Mouse (Mus musculus): ENCODE results near the gene Slc5a4b. TPM values are rescaled to one million over a fixed set of nuclear protein-coding genes. Genes with fewer than 3 reads are reported as not detected.

Slc5a4b gene
- polyA plus RNA-seq, 2 experiments, result not detected

DNA sequence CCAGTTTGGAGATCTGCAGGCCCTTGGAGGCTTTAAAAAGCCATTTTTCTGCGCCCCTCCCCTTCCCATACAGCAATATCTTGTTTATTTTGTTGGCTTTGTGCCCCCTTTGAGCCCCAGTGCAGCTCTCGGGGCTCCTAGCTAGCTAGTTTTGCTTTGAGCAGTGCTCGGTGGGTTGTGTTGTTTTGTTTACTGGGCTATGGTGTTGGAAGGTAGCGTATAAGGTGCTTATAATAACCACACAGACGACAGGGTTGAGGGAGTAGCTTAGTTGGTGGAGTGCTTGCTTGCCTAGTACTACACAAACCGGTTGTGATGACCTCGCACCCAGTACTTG, 77.7 kb downstream of the Slc5a4b start:
- Histone ChIP-seq H3K4me2 (replicated peaks; ENCODE audit: low read depth, low read length, severe bottlenecking) (peak overlapping the region; percentile 82), H3K27me3 (ENCODE audit: control insufficient read depth, insufficient read depth, low read length) (no peaks in the 10 kb centered on the region), H3K9ac (ENCODE audit: low read depth, low read length, severe bottlenecking) (peak overlapping the region; percentile 93), H3K4me1 (ENCODE audit: control insufficient read depth, insufficient read depth, low read length) (peaks cover 6% of the 10 kb centered on the region; the same call in 1 of the 2 replicates), H3K9me3 (ENCODE audit: control insufficient read depth, low read length) (no peaks in the 10 kb centered on the region), H3K4me3 (replicated peaks; ENCODE audit: low read length) (peak overlapping the region; percentile 86), H3K27ac (replicated peaks; ENCODE audit: low read depth, low read length) (no peak overlapping the region; the same call in 1 of the 2 replicates), H3K36me3 (ENCODE audit: control insufficient read depth, insufficient read depth, low read length) (peaks cover 18% of the 10 kb centered on the region)
- WGBS, result 13% methylated on average over 7 of the region's 7 CpGs
- no peak for TF ChIP-seq POLR2A (IDR thresholded peaks at IDR 0.05; ENCODE audit: borderline replicate concordance, extremely low read depth, insufficient read depth, insufficient read length)
- ATAC-seq (ENCODE audit: low FRiP score, low read depth), result no peak
- peak; percentile 25 for DNase-seq (ENCODE audit: low spot score)

DNA sequence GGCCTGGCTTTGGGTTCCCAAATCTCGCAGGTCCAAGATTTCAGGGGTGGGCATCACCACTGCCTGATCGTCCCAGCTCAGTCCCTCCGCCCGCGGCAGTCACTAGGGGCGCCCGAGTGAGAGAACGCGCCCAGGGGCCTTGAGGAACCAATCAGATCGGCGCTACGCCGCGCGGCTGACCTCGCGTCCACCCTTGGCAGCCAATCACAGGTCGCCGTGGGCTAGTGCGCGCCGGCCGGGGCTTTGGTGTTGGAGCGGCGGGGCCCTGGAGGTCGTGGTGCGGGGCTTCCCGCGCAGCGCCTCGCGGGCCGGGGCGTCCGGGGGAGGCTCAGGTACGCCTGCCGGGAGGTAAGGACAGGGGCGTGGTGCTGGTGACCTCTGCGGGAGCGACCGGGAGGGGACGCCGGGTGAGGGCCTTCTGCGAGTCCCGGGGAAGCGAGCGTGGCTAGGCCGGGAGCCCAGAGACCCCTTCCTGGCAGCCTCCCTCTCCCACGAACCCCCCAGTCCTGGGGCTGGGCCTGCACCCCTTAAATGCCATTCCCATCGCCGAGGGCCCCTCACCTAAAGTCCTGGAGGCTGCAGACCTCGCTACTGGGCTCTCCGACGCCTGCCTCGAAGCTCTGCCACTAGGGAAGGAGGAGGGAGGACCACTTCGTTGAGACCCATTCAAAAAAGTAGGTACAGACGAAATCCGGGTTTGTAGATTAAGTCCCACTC, 78.2 kb downstream of the Slc5a4b start, which contains the start of gene Zfp280b:
Zfp280b (plus strand) TSS at position 249 of the 717 bp plus-strand sequence.
- Histone ChIP-seq H3K4me2 (replicated peaks; ENCODE audit: low read depth, low read length, severe bottlenecking) (peak within 1 kb of the TSS; percentile 82), H3K9ac (ENCODE audit: low read depth, low read length, severe bottlenecking) (peak within 1 kb of the TSS; percentile 93), H3K4me3 (replicated peaks; ENCODE audit: low read length) (peak within 1 kb of the TSS; percentile 86), H3K27me3 (ENCODE audit: control insufficient read depth, insufficient read depth, low read length) (no peaks in the 10 kb centered on the region), H3K36me3 (ENCODE audit: control insufficient read depth, insufficient read depth, low read length) (peaks cover 13% of the 10 kb centered on the region), H3K9me3 (ENCODE audit: control insufficient read depth, low read length) (no peaks in the 10 kb centered on the region), H3K4me1 (ENCODE audit: control insufficient read depth, insufficient read depth, low read length) (peaks cover 6% of the 10 kb centered on the region; the same call in 1 of the 2 replicates), H3K27ac (replicated peaks; ENCODE audit: low read depth, low read length) (peak within 1 kb of the TSS; percentile 71)
- WGBS, result under 1% methylated on average over 34 of the region's 58 CpGs
- DNase-seq (ENCODE audit: low spot score) (peak; percentile 96), ATAC-seq (ENCODE audit: low FRiP score, low read depth) (peak; percentile 98)
- TF ChIP-seq POLR2A (IDR thresholded peaks at IDR 0.05; ENCODE audit: borderline replicate concordance, extremely low read depth, insufficient read depth, insufficient read length), result peak; percentile 71; the same call in 1 of the 2 replicates

DNA sequence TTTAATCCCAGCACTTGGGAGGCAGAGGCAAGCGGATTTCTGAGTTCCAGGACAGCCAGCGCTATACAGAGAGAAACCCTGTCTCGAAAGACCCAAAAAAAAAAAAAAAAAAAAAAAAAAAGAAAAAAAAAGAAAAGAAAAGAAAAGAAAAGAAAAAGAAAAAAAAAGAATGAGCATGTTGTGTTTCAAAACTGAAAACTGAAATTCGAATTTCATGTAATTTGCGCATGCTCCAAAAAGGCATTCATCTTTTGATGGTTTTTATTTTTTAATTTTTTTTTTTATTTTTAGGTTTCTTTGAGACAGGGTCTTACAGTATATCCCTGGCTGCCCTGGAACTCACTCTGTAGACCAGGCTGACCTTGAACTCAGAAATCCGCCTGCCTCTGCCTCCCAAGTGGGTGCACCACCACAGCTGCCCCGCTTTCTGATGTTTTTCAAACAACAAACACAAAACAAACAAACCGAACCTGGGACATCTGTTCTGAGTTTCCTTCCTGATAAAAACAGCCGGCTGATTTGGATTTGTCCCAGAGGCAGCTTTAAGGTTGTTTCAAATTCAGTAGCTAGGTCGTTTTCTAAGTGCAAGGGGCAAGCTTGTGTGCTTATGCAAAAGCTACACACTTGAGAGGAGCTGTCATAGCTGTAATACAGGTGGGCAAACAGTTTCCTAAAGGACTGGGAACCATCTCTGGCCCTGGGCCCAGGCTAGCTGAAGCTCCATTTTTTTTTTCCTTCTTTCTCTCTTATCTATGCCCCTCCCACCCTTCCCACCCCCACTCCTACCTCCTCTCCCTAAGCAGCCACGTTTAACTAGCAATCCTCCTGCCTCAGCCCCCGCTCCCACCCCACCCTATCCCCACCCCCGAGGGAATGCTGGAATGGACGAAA, 79.0 kb downstream of the Slc5a4b start:
- TF ChIP-seq POLR2A (IDR thresholded peaks at IDR 0.05; ENCODE audit: borderline replicate concordance, extremely low read depth, insufficient read depth, insufficient read length), result no peak
- peaks cover 5% of the 10 kb centered on the region; the same call in 1 of the 2 replicates for H3K36me3 ChIP-seq (ENCODE audit: control insufficient read depth, insufficient read depth, low read length)
- 50% methylated on average over 14 of the region's 14 CpGs for WGBS
- ATAC-seq (ENCODE audit: low FRiP score, low read depth) (peak; percentile 41; the same call in 1 of the 2 replicates), DNase-seq (ENCODE audit: low spot score) (peak; percentile 31)
- H3K4me2 ChIP-seq (replicated peaks; ENCODE audit: low read depth, low read length, severe bottlenecking), result peak overlapping the region; percentile 82
- H3K9me3 ChIP-seq (ENCODE audit: control insufficient read depth, low read length), result no peaks in the 10 kb centered on the region
- H3K9ac ChIP-seq (ENCODE audit: low read depth, low read length, severe bottlenecking), result peak overlapping the region; percentile 93
- peak overlapping the region; percentile 71; the same call in 1 of the 2 replicates for H3K27ac ChIP-seq (replicated peaks; ENCODE audit: low read depth, low read length)
- peak overlapping the region; percentile 86 for H3K4me3 ChIP-seq (replicated peaks; ENCODE audit: low read length)
- peaks cover 6% of the 10 kb centered on the region; the same call in 1 of the 2 replicates for H3K4me1 ChIP-seq (ENCODE audit: control insufficient read depth, insufficient read depth, low read length)
- no peaks in the 10 kb centered on the region for H3K27me3 ChIP-seq (ENCODE audit: control insufficient read depth, insufficient read depth, low read length)

DNA sequence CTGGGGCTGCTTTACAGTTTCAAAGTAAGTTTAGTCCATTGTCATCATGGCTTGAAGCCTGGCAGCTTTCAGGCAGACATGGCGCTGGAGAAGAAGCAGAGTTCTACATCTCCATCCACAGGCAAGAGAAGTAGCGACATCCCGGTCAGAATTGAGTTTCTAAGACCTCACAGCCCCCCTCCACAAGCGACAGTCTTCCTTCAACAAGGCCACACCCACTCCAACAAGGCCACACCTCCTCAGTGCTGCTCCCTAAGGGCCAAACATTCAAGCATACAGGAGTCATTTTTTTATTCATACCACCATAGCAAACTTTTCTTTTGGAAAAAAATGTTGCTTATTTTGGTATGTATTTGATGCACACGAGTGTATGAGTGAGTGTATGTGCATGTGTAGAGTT, 80.3 kb downstream of the Slc5a4b start:
- H3K36me3 ChIP-seq (ENCODE audit: control insufficient read depth, insufficient read depth, low read length), result peaks cover 1% of the 10 kb centered on the region; the same call in 1 of the 2 replicates
- H3K27ac ChIP-seq (replicated peaks; ENCODE audit: low read depth, low read length), result no peak overlapping the region
- ATAC-seq (ENCODE audit: low FRiP score, low read depth), result no peak
- no peak for TF ChIP-seq POLR2A (IDR thresholded peaks at IDR 0.05; ENCODE audit: borderline replicate concordance, extremely low read depth, insufficient read depth, insufficient read length)
- H3K4me3 ChIP-seq (replicated peaks; ENCODE audit: low read length), result no peak overlapping the region
- no peak overlapping the region for H3K4me2 ChIP-seq (replicated peaks; ENCODE audit: low read depth, low read length, severe bottlenecking)
- 62% methylated on average over 5 of the region's 5 CpGs for WGBS
- no peaks in the 10 kb centered on the region for H3K9me3 ChIP-seq (ENCODE audit: control insufficient read depth, low read length)
- peaks cover 6% of the 10 kb centered on the region; the same call in 1 of the 2 replicates for H3K4me1 ChIP-seq (ENCODE audit: control insufficient read depth, insufficient read depth, low read length)
- no peaks in the 10 kb centered on the region for H3K27me3 ChIP-seq (ENCODE audit: control insufficient read depth, insufficient read depth, low read length)
- no peak overlapping the region for H3K9ac ChIP-seq (ENCODE audit: low read depth, low read length, severe bottlenecking)
- no peak for DNase-seq (ENCODE audit: low spot score)

DNA sequence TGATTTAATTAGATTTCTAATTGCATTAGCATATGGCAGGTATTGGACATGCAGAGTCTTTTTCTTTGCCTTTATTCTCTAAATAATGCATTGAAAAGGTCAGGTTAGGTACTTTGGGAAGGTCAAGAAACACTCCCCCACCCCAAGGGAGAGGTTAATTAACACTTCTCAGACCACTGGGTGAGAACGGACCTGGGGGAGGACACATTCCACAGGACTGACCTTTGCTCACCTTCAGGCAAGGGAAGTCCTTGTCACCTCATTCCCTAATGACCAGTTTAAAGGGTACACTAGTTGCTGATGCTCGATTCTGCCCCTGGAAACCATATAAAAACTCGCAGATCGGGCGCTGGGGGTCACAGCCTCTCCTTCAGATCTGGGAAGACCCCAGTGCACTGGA, 81.5 kb downstream of the Slc5a4b start:
- Histone ChIP-seq H3K4me3 (replicated peaks; ENCODE audit: low read length) (no peak overlapping the region), H3K27me3 (ENCODE audit: control insufficient read depth, insufficient read depth, low read length) (no peaks in the 10 kb centered on the region), H3K27ac (replicated peaks; ENCODE audit: low read depth, low read length) (no peak overlapping the region), H3K9me3 (ENCODE audit: control insufficient read depth, low read length) (no peaks in the 10 kb centered on the region; the same call in 1 of the 2 replicates), H3K4me2 (replicated peaks; ENCODE audit: low read depth, low read length, severe bottlenecking) (no peak overlapping the region), H3K9ac (ENCODE audit: low read depth, low read length, severe bottlenecking) (no peak overlapping the region), H3K4me1 (ENCODE audit: control insufficient read depth, insufficient read depth, low read length) (peaks cover 6% of the 10 kb centered on the region; the same call in 1 of the 2 replicates), H3K36me3 (ENCODE audit: control insufficient read depth, insufficient read depth, low read length) (no peaks in the 10 kb centered on the region)
- TF ChIP-seq POLR2A (IDR thresholded peaks at IDR 0.05; ENCODE audit: borderline replicate concordance, extremely low read depth, insufficient read depth, insufficient read length), result no peak
- DNase-seq (ENCODE audit: low spot score) (no peak), ATAC-seq (ENCODE audit: low FRiP score, low read depth) (no peak)
- WGBS, result 47% methylated on average over 5 of the region's 5 CpGs

Data from limb, embryonic 14.5 days (tissue).